Mouse (Mus musculus) cerebellum, postnatal 4 days (tissue): ENCODE measurements around the gene Ctsf.
"Not testable (repeated sequence)": the region's sequence is repeated elsewhere in the genome, so short reads cannot be mapped to it uniquely, and the experiment has no call there.

Experiments used
- DNase-seq, 2 experiments: peaks; one replicate each; pipeline ENCODE4 v3.0.0; 2022; ENCODE audit warnings: low spot score in 2 of 2, mixed read lengths in 1 of 2

Gene Ctsf

DNA sequence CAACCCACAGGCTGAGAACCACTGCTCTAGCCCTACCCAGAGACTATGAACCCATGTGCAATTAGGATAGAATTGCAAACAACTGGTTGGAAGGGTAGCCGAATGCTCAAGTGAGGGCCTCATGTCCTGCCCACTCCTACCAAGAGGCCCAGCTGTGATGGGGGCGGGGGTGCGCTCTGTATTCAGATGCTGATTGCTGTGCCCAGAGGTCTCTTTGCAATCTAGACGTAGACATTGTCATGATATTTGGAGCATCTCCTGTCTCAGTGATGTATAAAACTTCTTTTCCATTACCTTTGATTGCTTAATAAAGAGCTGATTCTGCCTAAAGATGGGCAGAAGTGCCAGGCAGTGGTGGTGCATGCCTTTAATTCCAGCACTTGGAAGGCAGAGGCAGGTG, 5.1 kb upstream of the Ctsf start:
- DNase-seq = no peak

DNA sequence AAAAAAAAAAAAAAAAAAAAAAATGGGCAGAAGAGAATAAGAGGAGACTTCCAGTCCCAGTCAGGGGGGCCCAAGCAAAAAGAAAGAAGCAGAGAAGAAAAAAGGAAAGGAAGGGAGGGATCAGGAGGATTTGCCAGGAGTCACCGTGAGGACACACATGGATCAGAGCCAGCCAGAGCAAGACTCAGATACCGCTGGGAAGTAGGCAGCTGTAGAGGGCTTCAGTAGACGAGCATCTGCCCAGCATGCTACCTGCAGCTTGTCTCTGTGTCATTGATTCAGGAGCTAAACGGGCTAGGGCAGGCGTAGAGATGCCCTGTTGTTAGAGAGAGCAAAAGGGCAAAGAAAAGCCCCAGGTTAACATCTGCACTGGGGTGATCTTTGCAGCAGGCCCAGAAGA, 4.6 kb upstream of the Ctsf start:
- no peak for DNase-seq

DNA sequence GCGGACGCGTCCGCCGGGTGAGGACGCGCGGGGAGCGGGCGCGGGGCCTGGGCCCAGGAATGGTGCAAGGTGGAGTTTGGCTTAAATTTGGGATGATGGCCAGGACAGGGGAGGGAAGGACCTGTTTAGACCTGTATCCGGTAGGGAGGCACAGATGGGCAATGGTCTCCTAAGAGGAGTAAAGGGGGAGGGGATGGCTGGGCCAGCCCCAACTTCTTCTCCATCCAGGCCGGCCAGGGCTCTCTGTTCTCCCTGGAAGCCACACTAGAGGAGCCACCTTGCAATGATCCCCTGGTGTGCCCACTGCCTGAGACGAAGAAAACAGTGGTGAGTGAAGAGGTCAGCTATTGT, 515 bp downstream of the Ctsf start:
- no peak for DNase-seq

DNA sequence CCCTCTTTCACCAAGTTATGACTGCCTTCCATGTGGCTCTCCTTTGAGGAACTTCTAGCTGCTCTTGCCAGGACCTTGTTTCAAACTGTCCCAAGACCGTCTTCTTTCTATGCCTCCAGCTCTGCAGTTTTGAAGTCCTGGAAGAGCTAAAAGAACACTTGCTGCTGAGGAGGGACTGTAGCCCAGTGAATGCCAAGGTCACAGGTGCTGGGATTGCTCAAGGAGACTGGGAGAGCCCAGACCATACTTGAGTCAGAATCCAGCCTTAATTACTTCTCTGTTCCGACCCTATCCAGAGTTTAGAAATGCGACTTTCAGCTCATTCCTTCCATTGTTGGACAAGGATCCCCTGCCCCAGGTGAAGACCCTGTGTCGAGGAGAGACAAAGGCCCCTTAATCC, 1.0 kb downstream of the Ctsf start:
- no peak for DNase-seq

DNA sequence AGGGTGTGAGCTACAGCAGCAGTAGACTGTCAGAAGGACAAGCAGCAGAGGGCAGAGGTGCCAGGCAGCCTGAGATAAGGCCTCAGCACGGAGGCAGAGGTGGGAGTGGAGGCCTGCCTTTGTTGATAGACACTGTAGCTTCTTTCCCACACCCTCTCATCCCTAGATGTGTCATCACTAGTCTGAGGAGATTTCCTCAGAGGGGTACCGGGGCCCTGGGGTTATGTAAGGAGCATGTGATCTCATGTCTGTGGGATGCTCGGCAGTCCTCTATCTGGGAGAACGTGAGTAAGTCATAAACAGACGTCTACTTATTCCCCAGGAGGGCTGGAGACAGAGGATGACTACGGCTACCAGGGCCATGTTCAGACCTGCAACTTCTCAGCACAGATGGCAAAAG, 4.2 kb downstream of the Ctsf start:
- DNase-seq = no peak

DNA sequence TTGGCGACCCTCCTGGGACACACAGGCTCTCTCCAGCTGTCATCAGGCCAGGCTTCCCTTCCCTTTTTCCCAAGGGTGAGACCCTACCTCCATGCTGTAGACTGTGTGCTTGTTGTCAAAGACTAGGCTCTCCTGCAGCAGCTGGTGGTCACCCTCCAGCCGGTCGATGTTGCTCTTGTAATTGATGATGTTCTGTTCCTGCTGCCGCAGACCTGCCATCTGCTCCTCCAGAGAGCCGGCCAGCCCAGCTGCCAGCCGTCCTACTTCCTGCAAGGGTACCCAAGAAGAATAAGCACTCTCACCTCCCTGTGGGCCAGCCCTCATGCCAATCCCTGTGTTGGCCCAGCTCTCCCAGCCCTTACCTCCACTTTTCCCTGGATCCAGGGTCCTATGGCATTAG, 8.1 kb downstream of the Ctsf start:
- peak in 1 of 2 experiments; percentile 30 for DNase-seq

DNA sequence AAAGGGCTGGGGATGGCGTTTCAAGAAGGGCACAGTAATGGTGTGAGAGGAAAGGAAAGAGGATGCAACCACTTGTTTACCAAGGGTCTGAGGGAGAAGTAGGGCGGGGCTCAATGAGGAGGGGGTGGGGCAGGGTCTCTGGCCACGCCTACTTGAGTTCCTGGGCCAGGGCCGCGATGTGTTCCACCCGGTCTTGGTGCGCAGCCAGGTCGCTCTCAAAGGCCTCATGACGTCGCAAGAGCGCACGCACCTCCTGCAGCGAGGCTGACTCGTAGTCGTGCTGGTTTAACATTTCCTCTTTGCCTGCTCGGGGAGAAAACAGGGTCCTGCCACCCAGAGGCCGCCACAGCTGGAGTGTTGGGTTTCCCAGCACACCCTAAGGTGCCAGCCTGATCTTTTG, 10.2 kb downstream of the Ctsf start:
- DNase-seq = no peak

DNA sequence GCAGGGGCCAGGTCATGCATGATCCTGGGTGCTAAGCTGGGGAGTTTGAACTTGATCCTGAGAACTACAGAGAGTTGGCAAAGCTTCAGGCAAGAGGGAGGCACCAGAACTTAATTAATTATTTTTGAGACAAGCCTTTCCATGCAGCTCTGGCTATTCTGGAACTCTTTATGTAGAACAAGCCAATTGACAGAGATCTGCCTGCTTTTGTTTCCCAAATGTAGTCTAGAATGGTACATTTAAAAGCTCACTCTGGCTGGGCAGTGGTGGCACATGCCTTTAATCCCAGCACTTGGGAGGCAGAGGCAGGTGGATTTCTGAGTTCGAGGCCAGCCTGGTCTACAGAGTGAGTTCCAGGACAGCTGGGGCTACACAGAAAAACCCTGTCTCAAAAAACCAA, 19.7 kb downstream of the Ctsf start:
- DNase-seq = not testable (repeated sequence)

DNA sequence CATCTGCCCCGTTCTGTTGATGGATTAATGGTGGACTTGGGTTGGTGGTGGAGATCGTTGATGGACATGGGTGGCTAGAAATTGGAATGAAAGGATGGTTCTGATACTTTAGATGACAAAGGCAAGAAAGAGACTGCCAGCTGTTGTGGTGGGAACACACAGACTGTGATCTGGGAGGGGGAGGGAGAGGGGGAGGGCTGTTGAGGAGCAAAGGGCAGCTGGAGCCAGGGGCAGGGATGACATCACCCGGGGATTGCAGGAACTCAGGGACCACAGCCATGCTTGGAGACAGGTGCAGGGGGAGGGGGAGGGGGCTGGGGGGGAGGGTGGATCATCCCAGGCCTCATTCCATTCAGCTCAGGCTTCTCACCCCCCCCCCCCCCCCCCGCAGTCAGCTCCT, 21.3 kb downstream of the Ctsf start:
- no peak for DNase-seq

DNA sequence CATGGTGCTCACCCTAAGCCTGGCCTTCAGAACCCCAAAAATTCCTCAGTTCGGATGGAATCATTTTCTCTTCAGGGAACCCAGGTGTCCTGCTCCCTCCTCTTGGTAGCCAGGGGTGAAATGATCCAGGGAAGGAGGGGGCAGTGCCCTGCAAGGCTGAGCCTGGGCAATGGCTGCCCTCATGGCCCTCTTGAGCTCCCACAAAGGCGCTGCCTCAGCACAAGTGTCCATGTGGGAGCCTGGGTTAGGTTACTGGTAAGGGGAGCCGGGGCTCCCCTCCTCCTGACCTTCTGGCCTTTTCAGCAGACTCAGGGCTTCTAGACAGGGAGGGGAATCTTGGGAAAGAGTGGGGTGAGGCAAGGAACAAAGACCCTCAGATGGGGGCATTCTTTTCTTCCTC, 21.8 kb downstream of the Ctsf start:
- no peak for DNase-seq

DNA sequence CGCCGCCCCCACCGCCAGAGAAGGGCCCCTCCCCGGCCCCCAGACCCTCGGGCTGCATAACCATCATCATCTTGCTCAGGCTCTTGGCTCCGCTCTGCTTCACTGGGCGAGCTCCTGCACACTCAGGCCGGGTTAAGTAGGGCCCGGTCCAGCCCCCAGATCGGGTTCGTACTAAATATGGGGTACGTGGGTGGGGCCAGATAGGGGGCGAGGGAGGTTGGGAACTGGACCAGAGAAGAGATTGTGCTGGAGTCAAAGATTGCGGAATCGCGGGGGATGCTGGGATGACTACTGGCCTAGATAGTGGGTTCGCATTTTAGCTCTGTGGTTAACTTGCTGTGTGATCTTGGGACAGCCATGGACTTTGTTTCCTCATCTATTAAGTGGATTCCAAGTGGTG, 22.9 kb downstream of the Ctsf start, which contains the start of gene Actn3:
Gene Actn3, minus strand, starts transcription at position 125 of the 400 bp plus-strand sequence.
- DNase-seq = no peak

DNA sequence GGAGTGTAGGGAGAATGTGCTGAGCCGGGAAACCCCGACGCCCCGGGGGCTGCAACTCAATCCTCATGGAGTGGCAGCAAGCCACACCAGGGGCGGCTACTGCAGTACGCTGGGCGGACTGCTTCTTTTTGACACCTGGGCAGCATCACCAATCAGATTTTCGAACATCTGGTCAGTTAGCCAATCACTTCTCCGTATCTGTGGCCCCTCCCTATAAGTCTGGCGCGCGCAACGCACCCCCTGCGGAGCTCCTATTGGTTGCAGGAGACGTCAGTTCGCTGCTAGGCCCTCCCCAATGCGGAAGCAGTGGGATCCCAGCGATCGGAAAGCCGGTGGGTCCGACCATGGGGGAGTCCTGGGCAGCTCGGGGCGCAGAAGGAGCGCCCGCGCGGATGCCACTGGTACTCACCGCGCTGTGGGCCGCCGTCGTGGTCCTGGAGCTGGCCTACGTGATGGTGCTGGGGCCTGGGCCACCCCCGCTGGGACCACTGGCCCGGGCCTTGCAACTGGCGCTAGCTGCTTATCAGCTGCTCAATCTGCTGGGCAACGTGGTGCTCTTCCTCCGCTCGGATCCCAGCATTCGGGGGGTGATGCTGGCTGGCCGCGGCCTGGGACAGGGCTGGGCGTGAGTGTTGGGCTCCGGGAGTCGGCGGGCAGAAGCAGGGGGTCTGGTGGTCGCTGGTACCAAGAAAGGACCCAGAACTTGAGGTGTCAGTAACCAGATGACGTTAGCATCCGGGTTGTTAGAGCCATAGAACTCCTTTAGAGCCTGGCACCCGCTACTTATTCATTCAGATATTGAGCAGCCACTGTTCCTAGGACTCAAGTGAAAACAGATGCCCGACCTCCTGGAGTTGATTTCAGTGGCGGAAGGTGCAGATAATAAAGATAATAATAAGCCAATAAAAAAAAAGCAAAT, 23.7 kb downstream of the Ctsf start, which contains the start of gene Zdhhc24:
Gene Zdhhc24, plus strand, starts transcription at position 264 of the 919 bp plus-strand sequence.
- DNase-seq = peak; percentile 97

DNA sequence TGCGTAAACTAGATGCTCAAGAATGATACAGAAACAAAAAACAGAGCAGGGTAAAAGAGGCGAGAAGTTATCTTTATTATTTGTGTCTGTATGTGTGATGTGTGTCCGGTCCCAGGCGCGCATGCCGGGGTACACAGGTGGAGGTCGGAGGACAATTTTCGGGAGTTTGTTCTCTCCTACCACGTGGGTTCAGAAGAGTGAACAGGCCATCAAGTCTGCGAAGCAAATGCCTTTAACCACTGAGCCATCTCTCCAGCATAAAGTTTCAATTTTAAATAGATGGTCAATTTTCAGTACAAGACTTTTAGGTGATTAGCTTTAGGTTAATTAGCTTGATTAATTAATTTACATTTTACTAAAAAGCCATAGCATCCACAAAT, 24.4 kb downstream of the Ctsf start:
- no peak for DNase-seq

DNA sequence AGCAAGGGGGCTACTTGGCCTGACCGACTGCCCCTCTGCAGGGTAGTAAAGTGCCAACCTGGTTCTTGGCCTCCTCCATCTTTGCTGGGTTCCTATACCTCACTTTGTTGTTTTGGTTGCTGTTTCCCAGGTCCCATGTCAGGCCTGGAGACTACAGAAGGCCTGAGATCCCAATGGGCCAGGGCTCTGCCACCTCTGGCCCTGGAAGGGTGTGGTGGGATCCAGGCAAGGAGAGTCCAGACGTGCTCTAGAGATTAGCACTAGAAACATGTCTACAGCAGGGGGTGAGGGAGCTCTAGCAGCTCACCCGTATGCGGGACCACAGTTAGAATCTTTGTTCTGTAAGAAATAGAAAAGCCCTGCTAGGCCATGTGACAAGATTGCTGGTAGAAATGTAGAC, 29.0 kb downstream of the Ctsf start:
- DNase-seq = no peak

DNA sequence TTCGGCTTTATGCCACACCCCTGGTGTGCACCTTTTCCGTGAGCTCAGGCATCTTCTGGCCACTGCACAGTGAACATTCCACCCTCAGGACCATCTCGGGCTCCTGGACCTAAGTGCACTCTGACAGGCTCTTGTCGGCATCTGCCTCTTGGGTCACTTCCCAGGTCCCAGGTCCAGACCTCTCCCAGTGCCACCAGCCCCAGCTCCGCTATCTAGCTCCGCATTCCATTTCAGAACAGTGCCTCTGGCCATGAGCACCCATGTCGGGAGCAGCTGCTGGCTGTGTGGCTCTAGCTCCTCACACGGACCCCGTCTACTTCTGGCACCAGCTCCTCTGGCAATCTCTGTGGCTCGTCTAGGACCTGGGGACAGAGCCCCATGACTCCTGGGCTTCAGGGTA, 34.9 kb downstream of the Ctsf start:
- DNase-seq = no peak

DNA sequence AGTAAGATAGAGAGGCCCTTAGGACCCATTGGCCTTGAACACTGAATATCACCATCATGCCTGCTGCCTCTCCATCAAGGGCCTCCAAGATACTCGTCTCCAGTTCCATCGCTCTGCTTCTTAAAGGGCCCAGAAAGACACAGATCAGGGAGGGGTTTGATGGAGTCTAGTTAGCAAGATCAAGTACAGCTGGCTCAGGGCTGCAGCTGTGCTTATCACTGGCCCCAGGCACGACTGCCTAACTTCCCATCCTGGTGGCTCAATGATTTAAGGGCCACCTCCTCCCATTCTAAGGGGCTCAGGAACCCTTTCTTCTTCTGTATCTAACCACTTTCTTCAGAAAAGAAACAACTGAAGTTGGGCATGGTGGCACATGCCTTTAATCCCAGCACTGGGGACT, 36.9 kb downstream of the Ctsf start:
- DNase-seq = no peak

DNA sequence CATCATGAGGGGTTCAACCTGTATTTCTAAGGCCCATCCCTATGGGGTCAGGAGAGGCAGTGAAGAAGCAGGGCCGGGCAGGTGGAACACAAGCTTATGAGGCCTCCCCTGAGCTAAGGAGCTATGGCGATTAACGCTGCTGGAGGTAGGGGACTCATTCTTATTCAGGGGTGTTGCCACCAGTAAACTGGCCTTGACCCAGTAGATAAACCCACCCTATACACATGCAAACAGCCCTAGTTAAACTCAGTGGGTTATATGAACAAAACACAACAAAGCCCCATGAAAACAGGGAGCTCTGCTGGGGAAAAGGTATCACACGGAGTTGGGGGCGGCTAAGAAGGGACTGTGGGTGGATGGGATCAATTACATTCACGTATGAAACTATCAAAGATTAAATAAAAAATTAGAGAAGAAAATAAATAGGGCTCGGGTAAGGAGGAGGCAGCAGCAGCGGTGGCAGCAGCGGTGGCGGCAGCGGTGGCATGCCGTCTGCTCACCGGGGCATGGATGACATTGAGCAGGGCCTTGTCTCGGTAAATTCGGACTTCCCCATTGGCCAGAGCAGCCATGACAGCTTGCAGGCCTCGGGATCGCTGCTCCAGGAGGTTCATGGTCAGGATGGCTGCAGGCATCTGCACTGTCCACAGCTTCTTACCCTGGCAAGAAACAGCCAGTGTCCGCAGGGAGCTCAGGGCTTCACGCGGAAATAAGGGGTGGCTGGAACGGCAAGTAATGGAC, 42.0 kb downstream of the Ctsf start:
- DNase-seq = no peak

DNA sequence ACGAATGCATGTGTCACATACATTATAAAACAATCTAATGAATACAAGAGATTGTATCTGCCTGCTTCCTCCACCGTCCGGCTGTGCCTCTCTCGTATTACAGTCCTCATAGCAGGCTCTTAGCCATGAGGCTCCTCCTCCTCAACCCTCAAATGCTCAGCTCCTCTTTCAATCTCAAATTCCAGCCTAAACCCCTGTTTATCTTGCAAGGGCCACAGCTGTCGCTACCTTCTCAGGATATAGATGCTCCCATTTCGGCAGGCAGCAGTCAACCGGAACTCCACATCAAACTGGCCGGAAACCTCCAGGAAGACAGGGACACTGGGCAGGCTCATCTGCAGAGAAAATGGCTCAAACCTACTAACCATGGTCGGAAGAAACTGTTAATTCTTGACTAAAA, 44.0 kb downstream of the Ctsf start:
- no peak for DNase-seq

DNA sequence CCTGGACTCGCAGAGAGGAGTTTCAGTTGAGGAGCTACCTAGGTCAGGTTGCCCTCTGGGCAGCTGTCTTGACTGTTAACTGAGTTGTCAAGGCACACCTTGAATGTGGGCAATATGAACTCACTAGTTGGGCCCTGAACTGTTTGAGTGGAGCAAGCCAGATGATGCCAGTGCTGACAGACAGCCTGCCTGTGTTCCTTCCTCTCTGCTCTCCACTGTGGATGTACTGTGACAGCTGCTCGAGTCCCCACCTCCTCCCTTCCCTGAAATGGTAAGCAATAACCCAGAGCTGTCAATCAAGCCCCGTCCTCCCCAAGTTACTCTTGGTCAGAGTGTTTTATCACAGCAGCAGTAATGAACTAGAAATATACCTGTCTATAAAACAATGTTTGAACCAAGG, 45.0 kb downstream of the Ctsf start:
- no peak for DNase-seq

DNA sequence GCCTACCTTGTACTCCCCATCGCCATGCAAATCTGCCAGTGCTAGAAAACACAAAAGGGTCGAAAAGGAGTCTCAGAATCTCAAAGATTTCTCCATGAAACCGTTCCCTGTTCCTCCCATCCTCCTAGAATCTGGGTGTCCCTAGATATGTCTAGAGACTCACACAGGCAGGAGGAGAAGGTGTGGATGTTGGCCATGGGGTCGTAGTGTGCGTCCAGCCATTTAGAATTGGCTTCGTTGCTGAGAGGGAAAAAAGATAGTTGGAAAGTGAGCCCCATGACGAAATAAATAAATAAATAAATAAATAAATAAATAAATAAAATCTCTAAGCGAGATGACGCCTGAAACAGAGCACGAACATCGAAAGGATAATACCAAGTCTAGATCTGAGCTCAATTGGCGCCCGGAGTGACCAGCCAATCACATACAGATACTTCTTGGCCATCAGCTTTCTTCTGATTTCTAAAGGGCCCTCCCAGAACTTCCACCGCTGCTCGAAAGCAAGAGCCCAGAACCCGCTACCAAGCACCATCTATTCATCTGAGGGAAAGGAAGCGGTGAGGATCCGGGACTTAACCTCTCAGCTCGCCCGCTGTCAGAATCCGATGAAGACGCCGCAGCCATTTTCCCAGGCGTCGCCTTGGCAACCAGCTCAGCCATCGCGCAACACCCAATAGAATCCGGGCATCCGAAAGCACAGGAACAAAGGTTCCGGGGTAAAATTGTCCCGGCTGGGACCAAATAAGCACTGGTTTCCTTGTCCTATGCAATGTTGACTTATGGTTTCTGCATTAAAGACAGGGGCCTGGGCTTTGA, 51.3 kb downstream of the Ctsf start, which contains the start of gene Bbs1:
Gene Bbs1, minus strand, starts transcription at position 650 of the 816 bp plus-strand sequence.
- peak; percentile 71 to 80 for DNase-seq

DNA sequence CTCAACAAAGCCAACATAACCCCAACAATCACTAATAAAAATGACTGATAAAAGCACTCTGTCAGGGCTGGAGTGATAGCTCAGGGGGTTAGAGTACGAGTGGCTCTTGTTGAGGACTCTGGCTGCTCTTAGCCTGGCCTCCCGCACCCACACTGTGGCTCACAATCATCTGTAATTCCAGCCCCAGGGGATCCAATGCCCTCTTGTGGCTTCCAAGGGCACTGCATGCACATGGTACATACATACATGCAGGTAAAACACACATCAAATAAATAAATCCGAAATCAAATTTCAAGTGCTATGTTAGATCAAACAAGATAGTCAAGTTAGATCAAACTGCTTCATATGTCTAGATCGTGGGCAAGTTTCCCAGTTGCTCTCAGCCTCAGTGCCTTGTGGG, 53.2 kb downstream of the Ctsf start:
- DNase-seq = peak in 1 of 2 experiments; percentile 42

DNA sequence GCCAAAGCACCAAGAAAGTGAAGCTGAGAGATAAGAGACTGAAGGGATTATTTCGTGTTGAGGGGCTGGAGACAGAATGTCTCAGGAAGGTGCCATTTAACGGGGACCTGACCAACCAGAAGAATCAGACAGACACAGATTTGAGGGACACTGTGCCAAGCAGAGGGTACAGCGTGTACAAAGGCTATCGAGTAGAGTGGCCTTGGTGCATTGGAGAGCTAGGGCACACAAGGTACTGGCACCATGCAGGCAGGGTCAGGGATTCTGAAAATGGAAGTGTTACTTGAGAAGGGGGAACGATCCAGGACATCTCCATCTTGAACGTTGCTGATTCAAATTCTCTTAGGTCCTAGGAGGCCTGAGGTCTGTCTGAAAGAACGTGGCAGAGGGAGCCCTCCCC, 54.4 kb downstream of the Ctsf start:
- DNase-seq = no peak
